Mouse (Mus musculus) embryonic facial prominence, embryonic 15.5 days (tissue): Measurements from ENCODE around the gene Ptgfrn. TPM values are rescaled to one million over a fixed set of nuclear protein-coding genes. Genes with fewer than 3 reads are reported as not detected.

ENCODE experiments used
- ATAC-seq: fragments of 200-750 bp; cut with Nextera tagmentation; 2 replicates; pipeline ENCODE4 v1.8.0; 2017; ENCODE audit warnings: low read depth, moderate TSS enrichment; ENCODE audit not compliant: insufficient number of reproducible peaks, low FRiP score, low TSS enrichment
- H3K27ac ChIP-seq: fragments of 300-500 bp; sonication (generic); replicated peaks from 2 replicates; pipeline ENCODE4 v1.5.1; 2015; ENCODE audit warnings: mild to moderate bottlenecking, inconsistent platforms
- H3K27me3 ChIP-seq: fragments of 300-500 bp; sonication (generic); 2 replicates; pipeline ENCODE4 v1.6.1; 2015; ENCODE audit warnings: inconsistent platforms
- H3K36me3 ChIP-seq: fragments of 300-500 bp; sonication (generic); 2 replicates; pipeline ENCODE4 v1.6.1; 2015; ENCODE audit warnings: mild to moderate bottlenecking, inconsistent platforms
- H3K4me1 ChIP-seq: fragments of 300-500 bp; sonication (generic); 2 replicates; pipeline ENCODE4 v1.6.1; 2015; ENCODE audit warnings: inconsistent platforms
- H3K4me2 ChIP-seq: fragments of 300-500 bp; sonication (generic); replicated peaks from 2 replicates; pipeline ENCODE4 v1.6.1; 2015; ENCODE audit warnings: mild to moderate bottlenecking, inconsistent platforms
- H3K4me3 ChIP-seq: fragments of 300-500 bp; sonication (generic); replicated peaks from 2 replicates; pipeline ENCODE4 v1.5.1; 2015; ENCODE audit warnings: mild to moderate bottlenecking, inconsistent platforms
- H3K9ac ChIP-seq: fragments of 300-500 bp; sonication (generic); 2 replicates; pipeline ENCODE4 v1.6.1; 2015; ENCODE audit warnings: inconsistent platforms
- H3K9me3 ChIP-seq: fragments of 300-500 bp; sonication (generic); replicated peaks from 2 replicates; pipeline ENCODE4 v1.6.1; 2016; ENCODE audit warnings: inconsistent platforms
- WGBS: fragments of 180-500 bp; shearing (Covaris S2); methylation state at CpG from one replicate; pipeline ENCODE4 v1.1.7; 2015; 5-methylcytosine and 5-hydroxymethylcytosine counted together
- polyA plus RNA-seq: library from polyadenylated mRNA; unstranded; fragments of >200 nt; fragmentation: Nextera tagmentation; extraction: Ambion mirVana; gene quantifications from 2 replicates; pipeline ENCODE4 v1.2.1, GENCODE M21; 2015

Gene Ptgfrn
- polyA plus RNA-seq, 1 experiment from 2014 or later = 7.4 TPM

GRCm38 (mm10) chr3:101059214-101059613 is 50.9 kb downstream of the Ptgfrn start:
- no peak overlapping the region for H3K4me2 ChIP-seq
- peaks cover 2% of the 10 kb centered on the region; the same call in 1 of the 2 replicates for H3K4me1 ChIP-seq
- H3K9me3 ChIP-seq = no peaks in the 10 kb centered on the region
- H3K27me3 ChIP-seq = no peaks in the 10 kb centered on the region
- H3K27ac ChIP-seq = no peak overlapping the region
- no peak overlapping the region for H3K4me3 ChIP-seq
- peaks cover 64% of the 10 kb centered on the region for H3K36me3 ChIP-seq
- H3K9ac ChIP-seq = no peak overlapping the region
- 75% methylated on average over 4 of the region's 4 CpGs for WGBS
- no peak for ATAC-seq

GRCm38 (mm10) chr3:101058203-101058602 is 51.9 kb downstream of the Ptgfrn start:
- H3K27me3 ChIP-seq = no peaks in the 10 kb centered on the region
- WGBS = 89% methylated on average over 2 of the region's 2 CpGs
- no peak overlapping the region for H3K4me2 ChIP-seq
- no peaks in the 10 kb centered on the region for H3K9me3 ChIP-seq
- H3K9ac ChIP-seq = no peak overlapping the region
- ATAC-seq = no peak
- H3K36me3 ChIP-seq = peaks cover 57% of the 10 kb centered on the region
- H3K27ac ChIP-seq = no peak overlapping the region
- H3K4me3 ChIP-seq = no peak overlapping the region
- H3K4me1 ChIP-seq = no peaks in the 10 kb centered on the region

DNA sequence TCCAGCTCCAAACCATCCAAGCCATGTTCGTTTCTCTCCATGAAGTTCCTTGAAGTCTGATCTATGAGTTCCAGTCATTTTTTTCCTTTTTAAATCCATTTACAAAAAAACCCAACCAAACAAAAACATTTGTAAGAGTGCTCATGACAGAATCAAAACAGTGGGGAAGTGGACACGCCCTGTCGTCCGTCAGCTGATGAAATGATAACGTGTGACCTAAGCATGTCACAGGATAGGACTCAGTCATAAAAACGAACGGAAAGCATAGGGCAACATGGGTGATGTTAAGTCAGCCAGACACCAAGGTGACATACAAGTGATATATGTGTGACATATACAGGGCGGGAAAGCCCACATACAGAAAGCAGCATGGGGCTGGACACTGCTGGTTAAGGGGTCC is 54.9 kb downstream of the Ptgfrn start:
- ATAC-seq = no peak
- Histone ChIP-seq H3K4me2 (no peak overlapping the region), H3K4me3 (no peak overlapping the region), H3K9me3 (no peaks in the 10 kb centered on the region), H3K27me3 (no peaks in the 10 kb centered on the region), H3K36me3 (peaks cover 48% of the 10 kb centered on the region), H3K9ac (no peak overlapping the region), H3K4me1 (no peaks in the 10 kb centered on the region), H3K27ac (no peak overlapping the region)
- WGBS = 83% methylated on average over 8 of the region's 8 CpGs

- no peak for ATAC-seq
- Histone ChIP-seq H3K4me3 (no peak overlapping the region), H3K36me3 (peaks cover 33% of the 10 kb centered on the region), H3K27ac (no peak overlapping the region), H3K27me3 (no peaks in the 10 kb centered on the region), H3K9ac (no peak overlapping the region), H3K4me1 (peaks cover 12% of the 10 kb centered on the region), H3K9me3 (no peaks in the 10 kb centered on the region), H3K4me2 (no peak overlapping the region)
- 74% methylated on average over 4 of the region's 4 CpGs for WGBS
Observed at GRCm38 (mm10) chr3:101051601-101052000, 58.5 kb downstream of the Ptgfrn start.

DNA sequence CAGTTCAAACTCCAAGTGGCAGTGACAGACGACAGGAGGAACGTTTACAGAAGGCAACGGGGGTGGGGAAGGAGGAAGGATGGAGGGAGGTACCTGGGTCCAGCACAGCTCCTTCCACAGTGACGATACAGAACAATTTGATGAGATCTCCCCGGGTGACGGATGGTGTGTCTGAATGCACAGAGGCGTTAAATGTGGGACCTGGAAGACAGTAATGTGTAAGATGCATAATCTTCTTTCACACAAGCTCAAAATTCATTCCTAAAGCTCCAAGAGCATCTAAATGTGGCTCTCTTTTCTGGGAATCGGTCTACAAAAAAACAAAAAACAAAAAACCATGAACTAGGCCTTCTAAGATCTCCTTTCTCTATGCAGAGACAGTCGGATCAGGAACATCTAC is 60.1 kb downstream of the Ptgfrn start:
- Histone ChIP-seq H3K4me1 (peaks cover 16% of the 10 kb centered on the region), H3K4me3 (no peak overlapping the region), H3K9ac (no peak overlapping the region), H3K36me3 (peaks cover 20% of the 10 kb centered on the region; the same call in 1 of the 2 replicates), H3K27ac (no peak overlapping the region), H3K9me3 (no peaks in the 10 kb centered on the region), H3K4me2 (no peak overlapping the region), H3K27me3 (no peaks in the 10 kb centered on the region)
- ATAC-seq = no peak
- 86% methylated on average over 9 of the region's 9 CpGs for WGBS

DNA sequence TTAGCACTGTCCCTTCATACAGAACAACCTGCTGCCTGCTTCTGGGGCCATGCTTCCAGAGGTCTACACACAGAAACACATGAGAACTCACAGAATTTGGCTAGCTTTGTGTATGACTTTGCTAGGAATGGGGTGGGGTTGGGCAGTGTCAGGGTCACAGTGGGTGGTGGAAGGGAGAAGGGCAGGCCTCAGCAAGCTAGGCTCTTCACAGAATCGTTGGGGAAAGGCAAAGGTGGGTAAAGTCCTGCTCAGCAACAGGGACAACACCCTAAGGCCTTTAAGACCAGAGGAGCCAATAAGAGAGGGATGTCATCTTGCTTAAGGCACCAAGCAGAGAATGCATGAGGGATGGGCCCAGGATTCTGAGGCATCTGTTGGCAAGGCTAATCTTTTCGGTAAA is 61.3 kb downstream of the Ptgfrn start:
- H3K36me3 ChIP-seq = peaks cover 23% of the 10 kb centered on the region
- ATAC-seq = no peak
- H3K27ac ChIP-seq = peak overlapping the region; percentile 8; the same call in 1 of the 2 replicates
- H3K9me3 ChIP-seq = no peaks in the 10 kb centered on the region
- WGBS = 60% methylated on average over 2 of the region's 2 CpGs
- H3K27me3 ChIP-seq = no peaks in the 10 kb centered on the region
- no peak overlapping the region for H3K9ac ChIP-seq
- H3K4me3 ChIP-seq = no peak overlapping the region
- H3K4me2 ChIP-seq = no peak overlapping the region
- peaks cover 25% of the 10 kb centered on the region for H3K4me1 ChIP-seq

- Histone ChIP-seq H3K9ac (no peak overlapping the region), H3K4me2 (no peak overlapping the region), H3K27me3 (no peaks in the 10 kb centered on the region), H3K27ac (peak overlapping the region; percentile 52; the same call in 1 of the 2 replicates), H3K4me3 (no peak overlapping the region), H3K9me3 (no peaks in the 10 kb centered on the region), H3K4me1 (peaks cover 25% of the 10 kb centered on the region), H3K36me3 (peaks cover 31% of the 10 kb centered on the region)
- ATAC-seq = no peak
- 74% methylated on average over 15 of the region's 15 CpGs for WGBS
Observed at GRCm38 (mm10) chr3:101047586-101048275, 62.3 kb downstream of the Ptgfrn start.

DNA sequence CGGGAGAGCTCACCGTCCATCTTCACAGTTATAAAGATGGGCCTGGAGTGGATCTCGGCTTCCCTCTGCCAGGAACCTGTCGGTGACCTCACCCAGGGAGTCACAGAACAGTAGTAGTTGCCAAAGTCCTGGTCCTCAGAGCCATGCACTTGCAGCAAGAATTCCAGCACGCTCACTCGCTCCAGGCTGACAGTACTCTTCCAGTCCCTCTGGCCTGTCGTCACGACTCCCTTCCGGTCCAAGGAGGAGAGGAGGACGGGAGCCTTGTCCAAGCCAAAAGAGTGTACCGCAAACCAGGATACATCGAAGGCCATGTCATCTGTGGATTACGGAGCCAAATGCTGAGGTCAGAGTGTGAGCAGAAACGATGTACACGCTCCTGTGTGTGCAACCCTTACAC is 64.6 kb downstream of the Ptgfrn start:
- 0 out of 2 replicates have a peak overlapping the region, but pooled peaks have one; percentile 4 for H3K27ac ChIP-seq
- WGBS = 90% methylated on average over 15 of the region's 15 CpGs
- peaks cover 39% of the 10 kb centered on the region for H3K4me1 ChIP-seq
- H3K36me3 ChIP-seq = peaks cover 41% of the 10 kb centered on the region
- ATAC-seq = no peak
- H3K9ac ChIP-seq = no peak overlapping the region
- no peaks in the 10 kb centered on the region for H3K27me3 ChIP-seq
- no peaks in the 10 kb centered on the region for H3K9me3 ChIP-seq
- no peak overlapping the region for H3K4me3 ChIP-seq
- no peak overlapping the region for H3K4me2 ChIP-seq

GRCm38 (mm10) chr3:101044686-101045085 is 65.4 kb downstream of the Ptgfrn start:
- Histone ChIP-seq H3K27me3 (no peaks in the 10 kb centered on the region), H3K9me3 (no peaks in the 10 kb centered on the region), H3K4me3 (no peak overlapping the region), H3K4me1 (peaks cover 47% of the 10 kb centered on the region), H3K9ac (no peak overlapping the region), H3K36me3 (peaks cover 35% of the 10 kb centered on the region), H3K4me2 (no peak overlapping the region), H3K27ac (no peak overlapping the region)
- 68% methylated on average over 6 of the region's 6 CpGs for WGBS
- ATAC-seq = no peak

GRCm38 (mm10) chr3:101041997-101042396 is 68.1 kb downstream of the Ptgfrn start:
- no peak overlapping the region for H3K9ac ChIP-seq
- H3K36me3 ChIP-seq = peaks cover 26% of the 10 kb centered on the region
- ATAC-seq = no peak
- H3K4me2 ChIP-seq = no peak overlapping the region
- H3K9me3 ChIP-seq = no peaks in the 10 kb centered on the region
- peaks cover 43% of the 10 kb centered on the region for H3K4me1 ChIP-seq
- no peak overlapping the region for H3K27ac ChIP-seq
- no peak overlapping the region for H3K4me3 ChIP-seq
- 61% methylated on average over 7 of the region's 7 CpGs for WGBS
- no peaks in the 10 kb centered on the region for H3K27me3 ChIP-seq

GRCm38 (mm10) chr3:101037984-101038545 is 72.0 kb downstream of the Ptgfrn start:
- no peaks in the 10 kb centered on the region for H3K27me3 ChIP-seq
- ATAC-seq = no peak
- no peak overlapping the region for H3K9ac ChIP-seq
- H3K9me3 ChIP-seq = no peaks in the 10 kb centered on the region
- H3K4me2 ChIP-seq = no peak overlapping the region
- no peak overlapping the region for H3K4me3 ChIP-seq
- 75% methylated on average over 5 of the region's 5 CpGs for WGBS
- H3K27ac ChIP-seq = no peak overlapping the region
- peaks cover 12% of the 10 kb centered on the region for H3K36me3 ChIP-seq
- peaks cover 35% of the 10 kb centered on the region; the same call in 1 of the 2 replicates for H3K4me1 ChIP-seq

GRCm38 (mm10) chr3:101036001-101036400 is 74.1 kb downstream of the Ptgfrn start:
- Histone ChIP-seq H3K9ac (no peak overlapping the region), H3K4me1 (peaks cover 37% of the 10 kb centered on the region), H3K4me3 (no peak overlapping the region), H3K27ac (no peak overlapping the region), H3K36me3 (no peaks in the 10 kb centered on the region; the same call in 1 of the 2 replicates), H3K4me2 (no peak overlapping the region), H3K9me3 (no peaks in the 10 kb centered on the region), H3K27me3 (no peaks in the 10 kb centered on the region)
- WGBS = 90% methylated on average over 2 of the region's 2 CpGs
- ATAC-seq = no peak
